Mouse (Mus musculus): ENCODE data around the gene Elf2. TPM values are rescaled to one million over a fixed set of nuclear protein-coding genes. Genes with fewer than 3 reads are reported as not detected.
A peak's percentile ranks its signal among the peaks of the same experiment; 100 is the strongest.

Gene Elf2
- polyA plus RNA-seq (2014; fragmentation: Nextera tagmentation; extraction: Ambion mirVana): 42.8 and 47.4 TPM in 2 replicates

GRCm38 (mm10) chr3:51340552-51341267 lies at the start of gene Elf2:
Elf2 (minus strand) TSS chr3:51340663.
- 1% methylated on average over 73 of the region's 87 CpGs for WGBS
- H3K27me3 ChIP-seq (ENCODE audit: control insufficient read depth, insufficient read depth, low read length): no peaks in the 10 kb centered on the region
- ATAC-seq (ENCODE audit: low FRiP score) (peak; percentile 81), DNase-seq (ENCODE audit: low spot score, missing footprints) (peak; percentile 98)
- no peaks in the 10 kb centered on the region for H3K9me3 ChIP-seq (ENCODE audit: control insufficient read depth, low read length)
- peaks cover 15% of the 10 kb centered on the region for H3K4me1 ChIP-seq (ENCODE audit: control insufficient read depth, insufficient read depth, low read length)
- peak within 1 kb of the TSS; percentile 95 for H3K4me3 ChIP-seq (ENCODE audit: low read depth, low read length)
- peak within 1 kb of the TSS; percentile 99 for H3K27ac ChIP-seq (ENCODE audit: low read depth, low read length)
- H3K36me3 ChIP-seq (ENCODE audit: control insufficient read depth, insufficient read depth, low read length): no peaks in the 10 kb centered on the region
- H3K4me2 ChIP-seq: peak within 1 kb of the TSS; percentile 89
- peak within 1 kb of the TSS; percentile 97 for H3K9ac ChIP-seq (ENCODE audit: low read length)

GRCm38 (mm10) chr3:51388904-51389303 lies 48.4 kb upstream of the Elf2 start:
- Histone ChIP-seq H3K27ac (ENCODE audit: low read depth, low read length) (no peak overlapping the region), H3K9me3 (ENCODE audit: control insufficient read depth, low read length) (no peaks in the 10 kb centered on the region), H3K4me3 (ENCODE audit: low read depth, low read length) (no peak overlapping the region), H3K4me1 (ENCODE audit: control insufficient read depth, insufficient read depth, low read length) (peaks cover 3% of the 10 kb centered on the region; the same call in 1 of the 2 replicates), H3K27me3 (ENCODE audit: control insufficient read depth, insufficient read depth, low read length) (no peaks in the 10 kb centered on the region; the same call in 1 of the 2 replicates), H3K9ac (ENCODE audit: low read length) (peak overlapping the region; percentile 6; the same call in 1 of the 2 replicates), H3K36me3 (ENCODE audit: control insufficient read depth, insufficient read depth, low read length) (no peaks in the 10 kb centered on the region), H3K4me2 (peak overlapping the region; percentile 28)
- DNase-seq (ENCODE audit: low spot score, missing footprints): peak; percentile 86
- no peak for ATAC-seq (ENCODE audit: low FRiP score)
- WGBS: 6% methylated on average over 13 of the region's 13 CpGs

GRCm38 (mm10) chr3:51387868-51388381 lies 47.5 kb upstream of the Elf2 start:
- 47% methylated on average over 8 of the region's 8 CpGs for WGBS
- Histone ChIP-seq H3K36me3 (ENCODE audit: control insufficient read depth, insufficient read depth, low read length) (no peaks in the 10 kb centered on the region), H3K27ac (ENCODE audit: low read depth, low read length) (no peak overlapping the region), H3K9ac (ENCODE audit: low read length) (no peak overlapping the region), H3K4me1 (ENCODE audit: control insufficient read depth, insufficient read depth, low read length) (peaks cover 3% of the 10 kb centered on the region; the same call in 1 of the 2 replicates), H3K4me2 (no peak overlapping the region), H3K4me3 (ENCODE audit: low read depth, low read length) (no peak overlapping the region), H3K27me3 (ENCODE audit: control insufficient read depth, insufficient read depth, low read length) (no peaks in the 10 kb centered on the region; the same call in 1 of the 2 replicates), H3K9me3 (ENCODE audit: control insufficient read depth, low read length) (no peaks in the 10 kb centered on the region)
- ATAC-seq (ENCODE audit: low FRiP score): no peak
- DNase-seq (ENCODE audit: low spot score, missing footprints): peak; percentile 81

- Histone ChIP-seq H3K4me3 (ENCODE audit: low read depth, low read length) (no peak overlapping the region), H3K27ac (ENCODE audit: low read depth, low read length) (no peak overlapping the region), H3K36me3 (ENCODE audit: control insufficient read depth, insufficient read depth, low read length) (no peaks in the 10 kb centered on the region), H3K9me3 (ENCODE audit: control insufficient read depth, low read length) (no peaks in the 10 kb centered on the region), H3K9ac (ENCODE audit: low read length) (no peak overlapping the region), H3K4me1 (ENCODE audit: control insufficient read depth, insufficient read depth, low read length) (peaks cover 3% of the 10 kb centered on the region; the same call in 1 of the 2 replicates), H3K4me2 (no peak overlapping the region), H3K27me3 (ENCODE audit: control insufficient read depth, insufficient read depth, low read length) (no peaks in the 10 kb centered on the region; the same call in 1 of the 2 replicates)
- WGBS: 75% methylated on average over 3 of the region's 3 CpGs
- ATAC-seq (ENCODE audit: low FRiP score): no peak
- no peak for DNase-seq (ENCODE audit: low spot score, missing footprints)
Measured at GRCm38 (mm10) chr3:51387134-51387451, 46.6 kb upstream of the Elf2 start.

- H3K27me3 ChIP-seq (ENCODE audit: control insufficient read depth, insufficient read depth, low read length): no peaks in the 10 kb centered on the region; the same call in 1 of the 2 replicates
- no peak overlapping the region for H3K9ac ChIP-seq (ENCODE audit: low read length)
- 45% methylated on average over 12 of the region's 12 CpGs for WGBS
- no peak overlapping the region for H3K4me3 ChIP-seq (ENCODE audit: low read depth, low read length)
- H3K36me3 ChIP-seq (ENCODE audit: control insufficient read depth, insufficient read depth, low read length): no peaks in the 10 kb centered on the region
- ATAC-seq (ENCODE audit: low FRiP score) (no peak), DNase-seq (ENCODE audit: low spot score, missing footprints) (peak; percentile 80)
- H3K27ac ChIP-seq (ENCODE audit: low read depth, low read length): no peak overlapping the region
- H3K4me1 ChIP-seq (ENCODE audit: control insufficient read depth, insufficient read depth, low read length): peaks cover 3% of the 10 kb centered on the region; the same call in 1 of the 2 replicates
- H3K9me3 ChIP-seq (ENCODE audit: control insufficient read depth, low read length): no peaks in the 10 kb centered on the region
- no peak overlapping the region for H3K4me2 ChIP-seq
Measured at GRCm38 (mm10) chr3:51386441-51387133, 46.1 kb upstream of the Elf2 start.

GRCm38 (mm10) chr3:51383409-51383808 lies 42.9 kb upstream of the Elf2 start:
- ATAC-seq (ENCODE audit: low FRiP score) (peak; percentile 66; the same call in 1 of the 2 replicates), DNase-seq (ENCODE audit: low spot score, missing footprints) (no peak)
- WGBS: 21% methylated on average over 12 of the region's 12 CpGs

GRCm38 (mm10) chr3:51380660-51381014 lies 40.2 kb upstream of the Elf2 start:
- Histone ChIP-seq H3K4me1 (ENCODE audit: control insufficient read depth, insufficient read depth, low read length) (peaks cover 2% of the 10 kb centered on the region; the same call in 1 of the 2 replicates), H3K4me2 (no peak overlapping the region), H3K9ac (ENCODE audit: low read length) (no peak overlapping the region), H3K27ac (ENCODE audit: low read depth, low read length) (no peak overlapping the region), H3K4me3 (ENCODE audit: low read depth, low read length) (no peak overlapping the region), H3K9me3 (ENCODE audit: control insufficient read depth, low read length) (no peaks in the 10 kb centered on the region), H3K36me3 (ENCODE audit: control insufficient read depth, insufficient read depth, low read length) (no peaks in the 10 kb centered on the region), H3K27me3 (ENCODE audit: control insufficient read depth, insufficient read depth, low read length) (no peaks in the 10 kb centered on the region)
- WGBS: 72% methylated on average over 2 of the region's 5 CpGs
- no peak for ATAC-seq (ENCODE audit: low FRiP score)
- no peak for DNase-seq (ENCODE audit: low spot score, missing footprints)

More at GRCm38 (mm10) chr3:51383409-51383808, 42.9 kb upstream of the Elf2 start:
- Histone ChIP-seq H3K36me3 (ENCODE audit: control insufficient read depth, insufficient read depth, low read length) (no peaks in the 10 kb centered on the region), H3K4me2 (no peak overlapping the region), H3K4me1 (ENCODE audit: control insufficient read depth, insufficient read depth, low read length) (no peaks in the 10 kb centered on the region; the same call in none of the 2 replicates), H3K4me3 (ENCODE audit: low read depth, low read length) (no peak overlapping the region), H3K9ac (ENCODE audit: low read length) (no peak overlapping the region), H3K9me3 (ENCODE audit: control insufficient read depth, low read length) (no peaks in the 10 kb centered on the region), H3K27ac (ENCODE audit: low read depth, low read length) (no peak overlapping the region), H3K27me3 (ENCODE audit: control insufficient read depth, insufficient read depth, low read length) (no peaks in the 10 kb centered on the region)

GRCm38 (mm10) chr3:51379786-51380659 lies 39.6 kb upstream of the Elf2 start:
- Histone ChIP-seq H3K4me3 (ENCODE audit: low read depth, low read length) (no peak overlapping the region), H3K9me3 (ENCODE audit: control insufficient read depth, low read length) (no peaks in the 10 kb centered on the region), H3K4me2 (no peak overlapping the region), H3K27me3 (ENCODE audit: control insufficient read depth, insufficient read depth, low read length) (no peaks in the 10 kb centered on the region), H3K36me3 (ENCODE audit: control insufficient read depth, insufficient read depth, low read length) (no peaks in the 10 kb centered on the region), H3K9ac (ENCODE audit: low read length) (no peak overlapping the region), H3K27ac (ENCODE audit: low read depth, low read length) (no peak overlapping the region), H3K4me1 (ENCODE audit: control insufficient read depth, insufficient read depth, low read length) (peaks cover 2% of the 10 kb centered on the region; the same call in 1 of the 2 replicates)
- no peak for DNase-seq (ENCODE audit: low spot score, missing footprints)
- WGBS: 81% methylated on average over 5 of the region's 5 CpGs
- no peak for ATAC-seq (ENCODE audit: low FRiP score)

All from midbrain, embryonic 11.5 days (tissue).